Mouse (Mus musculus) lung, embryonic 14.5 days (tissue): ENCODE data around the gene Lcmt1. TPM values are rescaled to one million over a fixed set of nuclear protein-coding genes. Genes with fewer than 3 reads are reported as not detected.

ENCODE experiments used
- ATAC-seq: fragments of 200-750 bp; cut with Nextera tagmentation; 2 replicates; pipeline ENCODE4 v1.8.0; 2017; ENCODE audit warnings: mild to moderate bottlenecking, moderate TSS enrichment, moderate library complexity; ENCODE audit not compliant: insufficient read depth
- DNase-seq: peaks from one replicate; pipeline ENCODE4 v3.0.0-alpha.2; 2015
- H3K27ac ChIP-seq: fragments of 300-500 bp; sonication (generic); 2 replicates; pipeline ENCODE4 v1.5.1; 2014; ENCODE audit warnings: low read depth, mild to moderate bottlenecking, moderate library complexity
- H3K27me3 ChIP-seq: fragments of 300-500 bp; sonication (generic); 2 replicates; pipeline ENCODE4 v1.6.1; 2014; ENCODE audit warnings: low read length, control low read depth; ENCODE audit not compliant: insufficient read depth
- H3K36me3 ChIP-seq: fragments of 300-500 bp; sonication (generic); 2 replicates; pipeline ENCODE4 v1.6.1; 2014; ENCODE audit warnings: control low read depth; ENCODE audit not compliant: insufficient read depth
- H3K4me1 ChIP-seq: fragments of 300-500 bp; sonication (generic); 2 replicates; pipeline ENCODE4 v1.6.1; 2014; ENCODE audit warnings: antibody characterized with exemption, control low read depth; ENCODE audit not compliant: insufficient read depth
- H3K4me2 ChIP-seq: fragments of 300-500 bp; sonication (generic); 2 replicates; pipeline ENCODE4 v1.6.1; 2014; ENCODE audit warnings: mild to moderate bottlenecking
- H3K4me3 ChIP-seq: fragments of 300-500 bp; sonication (generic); 2 replicates; pipeline ENCODE4 v1.5.1; 2014; ENCODE audit warnings: low read depth, low read length
- H3K9ac ChIP-seq: fragments of 300-500 bp; sonication (generic); 2 replicates; pipeline ENCODE4 v1.6.1; 2014
- H3K9me3 ChIP-seq: fragments of 300-500 bp; sonication (generic); 2 replicates; pipeline ENCODE4 v1.6.1; 2016; ENCODE audit warnings: low read depth, low read length, control low read depth
- CTCF ChIP-seq: IDR thresholded peaks from 2 replicates; pipeline ENCODE4 v1.5.1; 2016; ENCODE audit warnings: antibody characterized with exemption, low read depth
- WGBS: fragments of 180-500 bp; shearing (Covaris S2); extraction: QIAGEN DNeasy Blood & Tissue Kit; methylation state at CpG from one replicate; pipeline ENCODE4 v1.1.7; 2014; 5-methylcytosine and 5-hydroxymethylcytosine counted together
- polyA plus RNA-seq: library from polyadenylated mRNA; unstranded; fragments of >200 nt; fragmentation: Nextera tagmentation; extraction: Ambion mirVana; gene quantifications from 2 replicates; pipeline ENCODE4 v1.2.1, GENCODE M21; 2014

The Lcmt1 gene
- polyA plus RNA-seq, 1 experiment from 2014 or later: 43.9 TPM

- no peak for TF ChIP-seq CTCF
- ATAC-seq (no peak), DNase-seq (no peak)
Measured at GRCm38 (mm10) chr7:123399286-123399685, 29.7 kb downstream of the Lcmt1 start.

DNA sequence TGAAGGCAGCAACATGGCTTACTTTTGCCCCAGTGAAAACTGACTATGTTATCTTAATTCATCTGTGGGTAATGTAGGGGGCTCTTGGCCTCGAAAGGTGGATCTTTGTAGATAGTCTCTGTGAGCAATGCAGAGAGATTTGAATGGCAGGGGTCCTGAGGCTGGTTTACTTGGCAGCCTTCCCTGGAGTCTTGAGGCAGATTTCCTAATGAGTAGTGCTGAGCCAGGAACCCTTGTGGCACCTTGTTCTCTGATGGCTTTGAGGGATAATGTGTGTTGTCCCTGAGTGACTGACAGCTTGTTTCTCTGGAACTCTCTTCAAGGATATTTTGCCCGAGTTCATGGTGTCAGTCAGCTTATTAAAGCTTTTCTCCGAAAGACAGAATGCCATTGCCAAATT is 31.5 kb downstream of the Lcmt1 start:
- Histone ChIP-seq H3K4me1 (no peaks in the 10 kb centered on the region), H3K4me3 (no peak overlapping the region), H3K9me3 (no peaks in the 10 kb centered on the region), H3K36me3 (peaks cover 19% of the 10 kb centered on the region; the same call in 1 of the 2 replicates), H3K27me3 (no peaks in the 10 kb centered on the region), H3K9ac (no peak overlapping the region), H3K4me2 (no peak overlapping the region), H3K27ac (no peak overlapping the region)
- ATAC-seq (no peak), DNase-seq (no peak)
- 76% methylated on average over 3 of the region's 3 CpGs for WGBS
- TF ChIP-seq CTCF: no peak

More at GRCm38 (mm10) chr7:123399286-123399685, 29.7 kb downstream of the Lcmt1 start:
- Histone ChIP-seq H3K9ac (no peak overlapping the region), H3K27me3 (no peaks in the 10 kb centered on the region), H3K36me3 (peaks cover 12% of the 10 kb centered on the region; the same call in 1 of the 2 replicates), H3K27ac (no peak overlapping the region), H3K4me3 (no peak overlapping the region), H3K9me3 (no peaks in the 10 kb centered on the region), H3K4me2 (no peak overlapping the region), H3K4me1 (no peaks in the 10 kb centered on the region)
- WGBS: 80% methylated on average over 4 of the region's 4 CpGs

- no peaks in the 10 kb centered on the region for H3K27me3 ChIP-seq
- no peaks in the 10 kb centered on the region for H3K9me3 ChIP-seq
- H3K9ac ChIP-seq: no peak overlapping the region
- DNase-seq: no peak
- H3K4me2 ChIP-seq: no peak overlapping the region
- peaks cover 23% of the 10 kb centered on the region for H3K36me3 ChIP-seq
- WGBS: 87% methylated on average over 6 of the region's 6 CpGs
- H3K4me1 ChIP-seq: no peaks in the 10 kb centered on the region
- H3K27ac ChIP-seq: no peak overlapping the region
- no peak overlapping the region for H3K4me3 ChIP-seq
- no peak for TF ChIP-seq CTCF
- no peak for ATAC-seq
Measured at GRCm38 (mm10) chr7:123404198-123404597, 34.6 kb downstream of the Lcmt1 start.

- 59% methylated on average over 3 of the region's 3 CpGs for WGBS
- no peak for ATAC-seq
- no peak for DNase-seq
- no peak overlapping the region for H3K4me3 ChIP-seq
- H3K4me1 ChIP-seq: no peaks in the 10 kb centered on the region
- no peaks in the 10 kb centered on the region for H3K27me3 ChIP-seq
- H3K9ac ChIP-seq: no peak overlapping the region
- H3K27ac ChIP-seq: no peak overlapping the region
- no peak overlapping the region for H3K4me2 ChIP-seq
- no peaks in the 10 kb centered on the region for H3K9me3 ChIP-seq
- H3K36me3 ChIP-seq: peaks cover 22% of the 10 kb centered on the region
- TF ChIP-seq CTCF: no peak
Measured at GRCm38 (mm10) chr7:123405619-123406018, 36.0 kb downstream of the Lcmt1 start.

- Histone ChIP-seq H3K4me2 (no peak overlapping the region), H3K9me3 (no peaks in the 10 kb centered on the region), H3K4me3 (no peak overlapping the region), H3K36me3 (peaks cover 25% of the 10 kb centered on the region), H3K4me1 (no peaks in the 10 kb centered on the region), H3K27me3 (no peaks in the 10 kb centered on the region), H3K27ac (no peak overlapping the region), H3K9ac (no peak overlapping the region)
- ATAC-seq: no peak
- WGBS: 88% methylated on average over 4 of the region's 4 CpGs
- no peak for DNase-seq
- no peak for TF ChIP-seq CTCF
Measured at GRCm38 (mm10) chr7:123406988-123407387, 37.4 kb downstream of the Lcmt1 start.

DNA sequence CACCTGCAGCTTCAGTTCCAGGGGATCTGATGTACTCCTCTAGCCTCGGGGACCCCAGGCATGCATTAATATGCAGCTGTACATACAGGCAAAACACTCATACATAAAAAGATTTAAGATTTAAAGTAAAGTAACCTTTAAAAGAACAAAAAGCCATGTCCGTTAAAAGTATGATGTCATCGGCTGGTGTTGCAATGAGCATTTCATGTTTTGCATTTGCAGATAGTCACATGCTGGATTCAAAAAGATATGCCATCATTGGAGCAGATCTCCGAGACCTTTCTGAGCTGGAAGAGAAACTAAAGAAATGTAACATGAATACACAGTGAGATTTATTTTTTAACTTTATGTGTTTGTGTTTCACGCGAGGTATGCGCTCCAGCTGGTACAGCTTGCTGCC is 40.9 kb downstream of the Lcmt1 start:
- H3K9me3 ChIP-seq: no peaks in the 10 kb centered on the region

DNA sequence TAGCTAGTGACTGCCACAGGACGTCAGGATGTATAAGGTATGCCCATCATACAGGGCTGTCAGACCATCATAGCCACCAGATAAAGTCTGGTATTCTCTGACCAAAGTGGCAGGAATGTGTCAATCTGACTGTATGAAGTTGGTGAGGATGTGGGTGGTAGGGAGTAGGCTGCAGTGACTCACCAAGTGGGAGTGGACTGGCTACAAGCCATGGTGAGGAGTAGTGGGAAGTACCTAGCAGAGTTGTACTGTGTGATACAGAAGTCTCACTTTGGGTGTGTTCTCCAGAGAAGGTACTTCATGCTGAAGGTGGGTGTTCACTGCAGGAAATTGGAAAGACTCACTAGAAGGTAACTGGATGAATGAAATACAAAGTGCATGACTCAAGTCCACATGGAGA is 41.5 kb downstream of the Lcmt1 start:
- Histone ChIP-seq H3K9ac (no peak overlapping the region), H3K27me3 (no peaks in the 10 kb centered on the region), H3K9me3 (no peaks in the 10 kb centered on the region), H3K4me3 (no peak overlapping the region), H3K4me1 (no peaks in the 10 kb centered on the region), H3K27ac (no peak overlapping the region), H3K36me3 (peaks cover 14% of the 10 kb centered on the region), H3K4me2 (no peak overlapping the region)
- ATAC-seq (no peak), DNase-seq (no peak)
- WGBS: 73% methylated on average over 1 of the region's 1 CpGs
- no peak for TF ChIP-seq CTCF

More for the DNA sequence above, 40.9 kb downstream of the Lcmt1 start:
- ATAC-seq: no peak
- H3K27ac ChIP-seq: no peak overlapping the region
- H3K36me3 ChIP-seq: peaks cover 19% of the 10 kb centered on the region
- 89% methylated on average over 7 of the region's 7 CpGs for WGBS
- no peaks in the 10 kb centered on the region for H3K27me3 ChIP-seq
- no peaks in the 10 kb centered on the region for H3K4me1 ChIP-seq
- no peak for DNase-seq
- no peak overlapping the region for H3K4me2 ChIP-seq
- H3K4me3 ChIP-seq: no peak overlapping the region
- no peak overlapping the region for H3K9ac ChIP-seq
- TF ChIP-seq CTCF: no peak

DNA sequence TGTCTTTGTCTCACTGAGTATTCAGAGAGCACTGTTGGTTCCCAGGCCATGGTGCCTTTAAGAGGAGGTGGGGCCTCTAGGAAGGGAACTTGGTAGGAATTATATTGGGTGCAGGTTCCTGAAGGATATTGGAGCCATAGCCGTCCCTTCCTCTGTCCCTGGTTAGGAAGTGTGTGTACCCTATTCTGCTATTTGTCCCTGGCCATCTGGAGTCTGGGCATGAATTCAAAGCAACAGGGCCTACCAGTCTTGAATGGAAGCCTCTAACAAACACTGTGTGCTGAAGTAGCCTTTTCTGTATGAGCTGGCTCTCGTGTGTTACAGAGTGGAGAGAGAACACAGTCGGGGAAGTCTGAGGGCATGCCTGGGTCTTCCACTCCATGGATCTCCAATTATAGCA is 42.6 kb downstream of the Lcmt1 start:
- Histone ChIP-seq H3K9ac (no peak overlapping the region), H3K36me3 (peaks cover 10% of the 10 kb centered on the region; the same call in 1 of the 2 replicates), H3K4me1 (no peaks in the 10 kb centered on the region), H3K27me3 (no peaks in the 10 kb centered on the region), H3K4me2 (no peak overlapping the region), H3K27ac (no peak overlapping the region), H3K4me3 (no peak overlapping the region), H3K9me3 (no peaks in the 10 kb centered on the region)
- 85% methylated on average over 3 of the region's 3 CpGs for WGBS
- TF ChIP-seq CTCF: no peak
- no peak for DNase-seq
- no peak for ATAC-seq
